Mouse (Mus musculus) olfactory bulb, adult 2 months (tissue): ENCODE data around the gene Cypt3.

Experiments used
- CTCF ChIP-seq: fragments of 200-500 bp; IDR thresholded peaks from 2 replicates; pipeline ENCODE4 v1.5.1; 2012; ENCODE audit warnings: low read depth, mild to moderate bottlenecking, low read length, moderate library complexity; ENCODE audit not compliant: insufficient read depth
- POLR2A ChIP-seq: fragments of 200-500 bp; IDR thresholded peaks from 2 replicates; pipeline ENCODE4 v1.6.1; 2012; ENCODE audit warnings: mild to moderate bottlenecking, low read depth, low read length, moderate library complexity; ENCODE audit not compliant: insufficient read depth

- TF ChIP-seq CTCF (no peak), POLR2A (no peak)
These were observed 6.3 kb downstream of the Cypt3 start for GRCm38 (mm10) chrX:153564650-153565049.
